Mouse (Mus musculus) hindbrain, embryonic 16.5 days (tissue): ENCODE data around the gene Mindy4. TPM values are rescaled to one million over a fixed set of nuclear protein-coding genes. Genes with fewer than 3 reads are reported as not detected.
"Not testable (repeated sequence)": the region's sequence is repeated elsewhere in the genome, so short reads cannot be mapped to it uniquely, and the experiment has no call there.

ENCODE experiments used
- ATAC-seq: fragments of 200-750 bp; cut with Nextera tagmentation; 2 replicates; pipeline ENCODE4 v1.8.0; 2017; ENCODE audit warnings: moderate TSS enrichment, moderate library complexity
- H3K27ac ChIP-seq: fragments of 300-500 bp; sonication (generic); 2 replicates; pipeline ENCODE4 v1.5.1; 2014; ENCODE audit warnings: low read depth, mild to moderate bottlenecking, control low read depth, low read length, moderate library complexity
- H3K27me3 ChIP-seq: fragments of 300-500 bp; sonication (generic); replicated peaks from 2 replicates; pipeline ENCODE4 v1.6.1; 2014; ENCODE audit warnings: low read length; ENCODE audit not compliant: control insufficient read depth, insufficient read depth
- H3K36me3 ChIP-seq: fragments of 300-500 bp; sonication (generic); 2 replicates; pipeline ENCODE4 v1.6.1; 2014; ENCODE audit warnings: mild to moderate bottlenecking, low read length, moderate library complexity, mixed read lengths; ENCODE audit not compliant: control insufficient read depth, insufficient read depth
- H3K4me1 ChIP-seq: fragments of 300-500 bp; sonication (generic); 2 replicates; pipeline ENCODE4 v1.6.1; 2014; ENCODE audit warnings: low read depth, low read length; ENCODE audit not compliant: control insufficient read depth, insufficient read depth
- H3K4me2 ChIP-seq: fragments of 300-500 bp; sonication (generic); 2 replicates; pipeline ENCODE4 v1.6.1; 2014; ENCODE audit warnings: mild to moderate bottlenecking, low read length, control low read depth, moderate library complexity
- H3K4me3 ChIP-seq: fragments of 300-500 bp; sonication (generic); 2 replicates; pipeline ENCODE4 v1.5.1; 2014; ENCODE audit warnings: mild to moderate bottlenecking, low read length, control low read depth, moderate library complexity
- H3K9ac ChIP-seq: fragments of 300-500 bp; sonication (generic); 2 replicates; pipeline ENCODE4 v1.6.1; 2014; ENCODE audit warnings: low read depth, mild to moderate bottlenecking, control low read depth, low read length, moderate library complexity
- H3K9me3 ChIP-seq: fragments of 300-500 bp; sonication (generic); 2 replicates; pipeline ENCODE4 v1.6.1; 2014; ENCODE audit warnings: mild to moderate bottlenecking, low read length, moderate library complexity; ENCODE audit not compliant: control insufficient read depth
- WGBS: fragments of 180-500 bp; shearing (Covaris S2); extraction: QIAGEN DNeasy Blood & Tissue Kit; methylation state at CpG from one replicate; pipeline ENCODE4 v1.1.7; 2014; 5-methylcytosine and 5-hydroxymethylcytosine counted together
- polyA plus RNA-seq: library from polyadenylated mRNA; unstranded; fragments of >200 nt; fragmentation: Nextera tagmentation; extraction: Ambion mirVana; gene quantifications from 2 replicates; pipeline ENCODE4 v1.2.1, GENCODE M21; 2015

Gene Mindy4
- polyA plus RNA-seq, 1 experiment from 2014 or later = 13.0 TPM

DNA sequence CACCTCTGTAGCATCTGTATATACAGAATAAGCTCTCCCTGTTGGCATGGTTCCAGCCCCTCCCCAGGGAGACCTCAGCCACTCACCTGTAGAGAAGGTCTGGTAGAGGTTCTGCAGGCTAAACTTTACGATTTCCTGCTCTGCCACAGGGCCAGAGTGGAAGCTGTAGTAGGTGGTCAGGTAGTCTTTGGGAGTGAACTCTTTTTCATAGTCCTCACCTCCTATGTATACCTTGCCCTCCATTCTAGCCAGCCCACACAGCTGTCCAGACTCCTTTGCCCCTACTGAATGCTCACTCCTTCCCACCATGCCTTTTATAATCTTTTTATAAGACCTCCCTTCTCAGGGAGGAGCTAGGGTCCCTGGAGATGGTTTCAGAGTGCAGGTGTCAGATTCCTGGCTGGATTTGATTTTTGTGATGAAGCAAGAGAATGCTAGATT, 28.4 kb upstream of the Mindy4 start, which contains the start of gene Inmt:
Inmt (minus strand) TSS at position 303 of the 441 bp plus-strand sequence.
- Histone ChIP-seq H3K4me1 (no peaks in the 10 kb centered on the region), H3K4me2 (no peak within 1 kb of the TSS), H3K27me3 (peaks cover 4% of the 10 kb centered on the region), H3K9me3 (no peaks in the 10 kb centered on the region), H3K36me3 (no peaks in the 10 kb centered on the region), H3K4me3 (no peak within 1 kb of the TSS), H3K27ac (no peak within 1 kb of the TSS), H3K9ac (no peak within 1 kb of the TSS)
- ATAC-seq = no peak
- WGBS = 100% methylated on average over 1 of the region's 1 CpGs

DNA sequence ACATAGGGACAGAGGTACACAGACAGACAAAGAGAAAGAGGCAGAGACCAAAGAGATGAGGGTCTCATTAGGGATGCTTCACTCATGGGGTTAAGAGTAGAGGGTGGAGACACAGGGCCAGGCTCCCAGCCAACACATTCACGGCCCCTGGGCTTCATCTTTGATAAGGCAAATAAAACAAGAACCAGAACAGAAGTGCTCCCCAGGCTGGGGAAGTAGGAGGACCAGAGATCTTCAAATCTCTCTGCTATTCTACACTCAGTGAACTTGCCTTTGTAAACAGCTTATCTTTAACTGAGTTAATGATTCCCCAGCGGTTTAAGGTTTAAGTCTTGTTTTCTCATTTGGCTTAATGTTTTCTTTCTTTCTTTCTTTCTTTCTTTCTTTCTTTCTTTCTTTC, 27.7 kb upstream of the Mindy4 start:
- WGBS = 53% methylated on average over 2 of the region's 2 CpGs
- Histone ChIP-seq H3K36me3 (no peaks in the 10 kb centered on the region), H3K4me3 (no peak overlapping the region), H3K9me3 (no peaks in the 10 kb centered on the region), H3K9ac (no peak overlapping the region), H3K4me2 (no peak overlapping the region), H3K27ac (no peak overlapping the region), H3K27me3 (peaks cover 4% of the 10 kb centered on the region), H3K4me1 (no peaks in the 10 kb centered on the region)
- ATAC-seq = no peak

DNA sequence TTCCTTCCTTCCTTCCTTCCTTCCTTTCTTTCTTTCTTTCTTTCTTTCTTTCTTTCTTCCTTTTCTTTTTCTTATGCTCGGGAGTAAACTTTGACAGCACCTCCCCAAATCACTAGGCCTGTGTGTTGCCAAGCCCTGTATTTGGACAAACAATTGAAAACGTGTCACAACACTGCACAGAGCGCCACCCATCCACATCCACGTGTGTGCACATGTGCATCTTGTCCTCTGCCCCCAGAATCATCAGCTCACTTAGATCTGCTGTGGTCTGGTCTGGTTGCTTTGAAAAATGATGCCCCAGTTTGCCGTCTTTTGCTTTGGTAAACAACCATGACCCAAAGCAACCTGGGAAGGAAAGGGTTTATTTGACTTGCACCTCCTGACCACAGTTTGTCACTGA, 27.3 kb upstream of the Mindy4 start:
- WGBS = 56% methylated on average over 5 of the region's 5 CpGs
- Histone ChIP-seq H3K4me2 (no peak overlapping the region), H3K4me3 (no peak overlapping the region), H3K4me1 (no peaks in the 10 kb centered on the region), H3K9ac (no peak overlapping the region), H3K27ac (no peak overlapping the region), H3K9me3 (no peaks in the 10 kb centered on the region), H3K27me3 (peaks cover 4% of the 10 kb centered on the region), H3K36me3 (no peaks in the 10 kb centered on the region)
- no peak for ATAC-seq

DNA sequence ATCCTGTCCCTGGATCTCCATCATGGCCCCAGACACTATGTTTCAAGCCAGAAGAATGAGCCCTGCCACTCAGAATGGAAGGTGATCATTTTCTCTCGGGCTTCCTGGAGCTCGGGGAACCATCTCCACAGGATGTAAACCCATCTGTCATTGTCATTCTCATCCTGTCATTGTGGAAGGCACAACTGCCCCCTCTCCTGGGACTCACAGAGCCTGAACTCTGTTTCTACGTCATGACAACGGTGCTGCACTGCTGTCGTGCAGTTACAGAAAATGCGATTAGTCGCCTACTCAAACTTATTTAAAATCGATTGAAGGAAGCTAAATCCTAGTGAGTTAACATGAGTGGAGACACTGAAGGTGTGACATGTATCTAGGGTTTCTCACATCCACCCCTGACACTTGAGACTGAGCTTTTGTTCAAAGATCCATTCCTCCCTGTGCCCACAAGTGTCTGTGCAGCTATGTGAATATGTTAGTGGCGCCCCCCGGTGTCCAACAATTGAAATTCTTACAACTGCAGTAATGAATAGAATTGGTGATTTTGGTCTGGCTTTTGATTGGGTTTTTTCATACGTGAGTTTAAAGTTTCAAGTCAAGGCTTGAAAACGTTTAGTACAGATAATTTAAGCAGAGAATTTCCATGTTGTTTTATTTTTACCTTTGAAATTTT, 26.0 kb upstream of the Mindy4 start:
- no peaks in the 10 kb centered on the region for H3K9me3 ChIP-seq
- no peak overlapping the region for H3K27ac ChIP-seq
- H3K27me3 ChIP-seq = peaks cover 4% of the 10 kb centered on the region
- no peak overlapping the region for H3K4me2 ChIP-seq
- no peak overlapping the region for H3K4me3 ChIP-seq
- 33% methylated on average over 12 of the region's 12 CpGs for WGBS
- no peaks in the 10 kb centered on the region for H3K4me1 ChIP-seq
- no peaks in the 10 kb centered on the region for H3K36me3 ChIP-seq
- H3K9ac ChIP-seq = no peak overlapping the region
- ATAC-seq = no peak

DNA sequence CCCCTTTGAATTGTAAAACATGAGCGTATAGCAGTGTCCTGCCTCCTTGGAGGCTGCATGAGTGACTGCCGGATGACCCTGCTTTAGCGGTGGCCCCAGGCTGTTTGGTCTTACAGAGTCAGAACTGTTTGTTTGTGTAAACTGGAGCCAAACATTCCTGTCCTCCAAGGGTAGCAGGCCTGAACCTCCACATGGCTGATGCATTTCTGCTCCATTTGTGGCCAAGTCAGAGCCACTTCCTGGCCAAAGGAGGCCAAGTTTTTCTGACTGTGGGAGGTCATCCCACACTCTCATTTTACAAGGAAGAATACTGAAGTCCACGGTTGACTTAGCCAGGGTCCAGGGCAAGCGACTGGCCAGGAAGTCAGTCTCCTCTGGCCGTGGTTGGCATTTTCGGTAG, 23.6 kb upstream of the Mindy4 start:
- H3K4me1 ChIP-seq = no peaks in the 10 kb centered on the region
- 83% methylated on average over 7 of the region's 7 CpGs for WGBS
- no peaks in the 10 kb centered on the region for H3K36me3 ChIP-seq
- H3K9me3 ChIP-seq = no peaks in the 10 kb centered on the region
- H3K9ac ChIP-seq = no peak overlapping the region
- H3K4me3 ChIP-seq = no peak overlapping the region
- H3K4me2 ChIP-seq = no peak overlapping the region
- H3K27me3 ChIP-seq = no peaks in the 10 kb centered on the region
- ATAC-seq = no peak
- H3K27ac ChIP-seq = no peak overlapping the region

DNA sequence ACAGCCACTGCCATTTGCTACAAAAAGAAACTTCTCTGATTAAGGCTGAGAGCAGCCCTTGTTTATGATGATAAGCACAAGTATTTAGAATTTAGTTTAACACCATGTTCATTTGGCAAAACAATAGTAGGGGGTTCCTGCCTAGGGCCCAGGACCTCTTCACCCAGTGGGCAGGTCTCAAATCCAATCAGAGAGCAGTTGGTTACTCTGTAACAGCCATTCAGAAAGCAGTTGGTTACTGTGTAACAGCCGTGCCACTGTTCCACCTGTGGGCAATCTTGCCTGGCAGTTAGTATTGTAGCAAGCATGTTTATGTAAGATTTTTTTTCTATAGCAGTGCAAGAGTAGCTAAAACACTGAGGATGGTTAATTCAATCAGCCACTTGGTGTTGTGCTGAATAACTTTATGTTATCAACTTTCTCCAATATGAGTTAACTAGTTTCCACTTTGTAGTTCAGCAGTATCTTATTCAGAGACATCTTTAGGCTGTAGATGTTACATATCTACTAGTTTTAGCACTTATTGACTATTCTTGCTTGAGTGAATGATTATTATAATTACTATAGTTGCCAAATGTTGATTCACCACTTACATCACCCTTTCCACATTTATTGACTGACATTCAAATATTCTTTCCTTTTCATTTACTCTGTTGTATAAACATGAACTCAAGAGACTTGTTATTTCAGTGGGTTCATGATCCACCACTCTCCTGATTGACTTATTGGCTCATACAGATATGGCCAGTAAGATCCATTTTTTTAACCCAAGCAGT, 20.3 kb upstream of the Mindy4 start:
- Histone ChIP-seq H3K27ac (no peak overlapping the region), H3K4me1 (no peaks in the 10 kb centered on the region), H3K27me3 (no peaks in the 10 kb centered on the region), H3K9me3 (no peaks in the 10 kb centered on the region), H3K4me3 (no peak overlapping the region), H3K36me3 (no peaks in the 10 kb centered on the region), H3K9ac (no peak overlapping the region), H3K4me2 (no peak overlapping the region)
- ATAC-seq = no peak
- WGBS = 90% methylated on average over 1 of the region's 1 CpGs

DNA sequence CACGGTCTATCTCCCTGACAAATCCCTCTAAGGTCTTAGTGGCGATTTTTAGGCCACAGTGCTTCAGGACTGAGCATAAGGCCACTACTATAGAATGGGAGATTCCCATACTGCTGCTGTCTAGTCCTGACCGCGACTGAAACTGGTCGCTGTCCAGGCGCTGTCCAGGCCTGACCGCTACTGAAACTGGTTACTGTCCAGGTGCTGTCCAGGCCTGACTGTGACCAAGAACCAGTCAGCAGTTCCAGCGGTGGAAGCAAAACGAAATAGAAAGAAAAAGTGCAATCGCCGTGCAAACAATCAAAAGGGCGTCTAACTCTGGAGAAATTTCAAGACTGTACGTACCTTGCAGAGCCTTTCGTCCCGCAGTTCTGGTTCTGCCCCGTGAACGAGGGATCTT, 15.4 kb upstream of the Mindy4 start:
- not testable (repeated sequence) for H3K9me3 ChIP-seq, H3K9ac ChIP-seq, H3K4me3 ChIP-seq, H3K27me3 ChIP-seq, H3K4me2 ChIP-seq, H3K4me1 ChIP-seq, ATAC-seq, H3K27ac ChIP-seq, H3K36me3 ChIP-seq
- 95% methylated on average over 17 of the region's 17 CpGs for WGBS

DNA sequence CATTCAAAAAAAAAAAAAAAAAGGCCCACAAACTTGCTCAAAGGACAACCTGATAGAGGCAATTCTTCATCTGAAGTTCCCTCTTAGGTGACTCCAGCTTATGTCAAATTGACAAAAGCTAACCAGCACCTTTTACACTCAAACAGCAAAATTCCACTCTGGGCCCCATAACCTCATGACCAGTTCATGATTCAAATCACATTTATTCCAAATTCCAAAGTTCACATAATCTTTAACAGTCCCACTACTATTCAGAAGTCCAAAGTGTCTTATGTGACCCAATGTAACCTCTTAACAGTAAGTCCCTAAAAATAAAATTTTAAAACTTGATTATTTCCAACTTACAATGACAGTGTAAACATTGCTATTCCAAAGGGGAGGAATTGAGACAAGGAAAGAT, 13.8 kb upstream of the Mindy4 start:
- no peak overlapping the region for H3K4me3 ChIP-seq
- no peak for ATAC-seq
- H3K4me2 ChIP-seq = no peak overlapping the region
- no peak overlapping the region for H3K9ac ChIP-seq
- H3K27me3 ChIP-seq = no peaks in the 10 kb centered on the region
- H3K9me3 ChIP-seq = no peaks in the 10 kb centered on the region
- H3K27ac ChIP-seq = no peak overlapping the region
- H3K4me1 ChIP-seq = no peaks in the 10 kb centered on the region
- no peaks in the 10 kb centered on the region for H3K36me3 ChIP-seq

DNA sequence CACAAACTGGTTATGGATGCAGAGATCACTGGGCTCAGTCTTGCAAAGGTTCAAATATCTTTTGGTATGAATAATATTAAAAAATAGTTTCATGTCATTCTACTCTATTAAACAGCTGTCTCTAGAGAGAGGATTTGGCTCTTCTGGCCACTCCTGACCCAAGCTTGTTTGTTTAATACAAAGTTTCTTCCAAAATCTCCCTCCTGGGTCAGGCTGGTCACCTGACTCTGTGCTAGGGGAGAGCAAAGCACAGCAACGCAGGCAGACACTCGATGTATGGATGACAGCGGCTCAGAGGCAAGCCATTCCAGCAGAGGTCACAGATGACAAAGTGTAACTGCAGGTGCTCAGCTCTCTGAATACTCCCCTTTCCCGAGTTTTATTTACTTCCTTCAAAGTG, 11.6 kb upstream of the Mindy4 start:
- H3K27ac ChIP-seq = no peak overlapping the region
- no peak for ATAC-seq
- H3K4me2 ChIP-seq = no peak overlapping the region
- H3K27me3 ChIP-seq = no peaks in the 10 kb centered on the region
- no peak overlapping the region for H3K9ac ChIP-seq
- 77% methylated on average over 4 of the region's 4 CpGs for WGBS
- no peaks in the 10 kb centered on the region for H3K36me3 ChIP-seq
- no peaks in the 10 kb centered on the region for H3K9me3 ChIP-seq
- no peak overlapping the region for H3K4me3 ChIP-seq
- H3K4me1 ChIP-seq = no peaks in the 10 kb centered on the region
